Mouse (Mus musculus) adrenal gland, adult 10 weeks (tissue): Measurements from ENCODE around the gene Ldhal6b. TPM values are rescaled to one million over a fixed set of nuclear protein-coding genes. Genes with fewer than 3 reads are reported as not detected.

Source experiments
- polyA plus RNA-seq: library from polyadenylated mRNA; stranded (reverse); fragments of 350-450 nt; fragmentation: Illumina TruSeq; extraction: RNeasy Lipid Tissue Mini Kit (QIAGEN cat#74804); gene quantifications from one replicate; pipeline ENCODE4 v1.2.3, GENCODE M21; 2014; ENCODE audit warnings: low read depth, low replicate concordance

The Ldhal6b gene
- polyA plus RNA-seq: not detected

GRCm38 (mm10) chr17:5418545-5418944 lies at the start of gene Ldhal6b:
Gene Ldhal6b, minus strand, starts transcription at chr17:5418767.

GRCm38 (mm10) chr17:5440159-5440971 lies 21.8 kb upstream of the Ldhal6b start, which contains the start of gene Tmem242:
Gene Tmem242, minus strand, starts transcription at chr17:5440259.

Other genes with a start within 250 kb of the Ldhal6b start
- 23.4 TPM for gene Tmem242, start 21.5 kb upstream of the Ldhal6b start, polyA plus RNA-seq
- gene Zdhhc14, start 73.8 kb upstream of the Ldhal6b start, polyA plus RNA-seq: 2.2 TPM